Mouse (Mus musculus) brain, embryonic 14.5 days (tissue): ENCODE measurements around the gene Sulf2. TPM values are rescaled to one million over a fixed set of nuclear protein-coding genes. Genes with fewer than 3 reads are reported as not detected.

Experiments
- DNase-seq: peaks from one replicate; pipeline ENCODE4 v3.0.0-alpha.2; 2011; ENCODE audit warnings: low read depth
- CTCF ChIP-seq: fragments of 200-500 bp; IDR thresholded peaks from 2 replicates; pipeline ENCODE4 v1.5.1; 2012; ENCODE audit warnings: inconsistent platforms, mild to moderate bottlenecking, moderate library complexity, borderline replicate concordance; ENCODE audit not compliant: insufficient read depth, insufficient read length; ENCODE audit errors: extremely low read depth
- POLR2A ChIP-seq: fragments of 200-500 bp; IDR thresholded peaks from 2 replicates; pipeline ENCODE4 v1.6.1; 2012; ENCODE audit warnings: mild to moderate bottlenecking, inconsistent platforms, borderline replicate concordance; ENCODE audit not compliant: poor library complexity, insufficient read depth, insufficient read length, severe bottlenecking; ENCODE audit errors: extremely low read depth
- polyA plus RNA-seq: library from polyadenylated mRNA; depleted of rRNA; stranded (reverse); fragments of >200 nt; gene quantifications from 2 replicates; pipeline ENCODE4 v1.2.3, GENCODE M21; 2012

The Sulf2 gene
- polyA plus RNA-seq, 1 experiment = 170 TPM

DNA sequence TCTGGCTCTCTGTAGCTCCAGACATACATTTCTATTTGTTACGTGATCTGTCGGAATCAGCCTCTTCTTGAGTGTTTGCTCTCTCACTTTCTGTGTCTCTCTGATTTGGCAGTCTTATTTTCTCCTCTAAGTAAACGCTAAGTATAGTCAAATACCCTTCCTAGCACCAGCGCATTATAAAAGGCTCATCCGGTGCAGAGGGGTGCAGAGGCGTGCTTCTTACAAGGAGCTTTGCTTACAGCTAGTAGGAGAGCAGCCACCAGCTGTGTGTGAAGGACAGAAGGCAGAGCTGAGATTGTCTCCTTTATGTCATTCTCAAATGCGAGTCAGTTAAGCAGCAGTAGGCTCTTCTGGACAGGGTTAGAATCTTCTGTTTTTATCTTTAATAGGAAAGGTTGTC is 103.5 kb downstream of the Sulf2 start:
- TF ChIP-seq CTCF = no peak
- no peak for TF ChIP-seq POLR2A
- no peak for DNase-seq

DNA sequence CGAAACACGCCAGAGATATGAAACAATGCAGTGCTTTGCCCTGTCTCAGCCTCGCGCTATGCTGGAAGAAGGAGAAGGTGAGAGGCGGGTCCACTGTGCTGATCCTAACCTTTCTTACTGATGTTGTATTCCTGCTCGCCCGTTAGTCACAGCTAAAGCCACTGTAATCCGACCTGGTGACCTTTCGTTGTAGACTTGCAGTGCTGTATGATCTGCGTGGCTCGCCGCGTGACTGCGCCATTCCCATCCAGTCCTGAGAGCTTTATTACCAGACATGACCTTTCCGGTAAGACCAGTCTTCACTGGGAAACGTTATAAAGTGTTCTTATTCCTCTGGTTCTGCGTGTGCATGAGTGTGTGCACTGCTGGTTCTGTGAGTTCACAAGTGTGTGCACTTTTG is 104.0 kb downstream of the Sulf2 start:
- no peak for TF ChIP-seq CTCF
- TF ChIP-seq POLR2A = no peak
- no peak for DNase-seq

DNA sequence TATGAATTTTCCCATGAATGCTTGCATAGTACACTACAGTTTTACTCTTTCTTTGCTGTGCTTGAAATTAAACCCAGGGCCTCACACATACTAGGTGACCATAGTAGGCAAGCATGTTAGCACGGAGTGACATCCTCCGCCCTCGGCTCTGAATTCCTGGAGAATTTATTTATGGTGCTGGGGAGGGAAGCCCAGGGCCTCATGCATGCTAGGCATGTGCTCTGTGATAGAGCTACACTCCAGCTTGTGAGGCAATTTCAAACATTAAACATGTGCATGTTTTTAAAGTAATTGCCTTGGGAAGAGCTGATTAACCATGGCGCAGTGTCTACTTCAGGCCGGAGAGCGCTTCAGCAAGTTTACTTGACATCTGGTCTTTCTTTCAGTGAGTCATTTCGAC is 106.6 kb downstream of the Sulf2 start:
- DNase-seq = no peak
- TF ChIP-seq CTCF (no peak), POLR2A (no peak)

DNA sequence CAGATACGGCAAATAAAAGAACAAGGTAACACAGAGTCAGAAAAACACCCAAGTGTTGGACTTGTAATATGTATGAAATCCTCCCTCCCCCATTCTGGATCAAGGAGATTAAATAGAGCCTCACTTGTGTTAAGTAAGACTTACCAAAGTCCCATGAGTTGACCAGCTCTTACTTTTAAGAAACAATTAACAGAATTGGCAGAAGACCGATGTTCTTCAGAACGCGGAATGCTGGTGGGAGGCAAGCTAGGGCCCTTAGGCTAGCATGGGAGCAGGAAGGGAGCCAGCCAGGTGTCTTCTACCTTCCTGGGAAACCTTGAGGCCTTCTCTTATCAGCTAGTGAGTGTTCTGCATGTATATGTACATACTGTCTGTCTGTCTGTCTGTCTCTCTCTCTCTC is 107.5 kb downstream of the Sulf2 start:
- no peak for TF ChIP-seq POLR2A
- no peak for DNase-seq

GRCm38 (mm10) chr2:166045549-166046501 is 109.6 kb downstream of the Sulf2 start:
- peak; percentile 56 for DNase-seq
- TF ChIP-seq POLR2A = no peak
- peak; percentile 79; the same call in 1 of the 2 replicates for TF ChIP-seq CTCF

GRCm38 (mm10) chr2:166045006-166045405 is 110.5 kb downstream of the Sulf2 start:
- no peak for DNase-seq
- TF ChIP-seq CTCF (no peak), POLR2A (no peak)

GRCm38 (mm10) chr2:166042542-166042941 is 112.9 kb downstream of the Sulf2 start:
- TF ChIP-seq CTCF = no peak
- TF ChIP-seq POLR2A = no peak
- DNase-seq = no peak

DNA sequence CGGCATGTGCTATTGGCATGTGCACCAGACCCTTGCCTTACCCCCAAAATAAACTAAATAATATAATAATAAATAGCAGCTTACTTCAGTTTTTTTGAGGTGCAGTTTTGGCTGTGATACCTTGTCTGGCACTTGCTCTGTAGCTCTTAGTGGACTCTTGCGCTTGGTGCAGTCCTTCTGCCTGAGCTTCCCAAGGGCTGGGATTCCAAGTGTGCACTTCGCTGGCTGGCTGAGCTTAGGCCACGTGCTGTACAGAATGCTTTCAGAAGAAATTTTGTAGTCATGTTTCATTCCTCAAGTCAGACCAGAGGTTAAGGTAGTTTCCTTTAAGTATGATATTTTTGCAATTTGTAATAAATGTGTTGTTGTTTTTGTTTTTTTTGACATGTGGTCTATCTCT is 115.8 kb downstream of the Sulf2 start:
- DNase-seq = no peak
- TF ChIP-seq CTCF (no peak), POLR2A (no peak)

- TF ChIP-seq CTCF (peak; percentile 46; the same call in 1 of the 2 replicates), POLR2A (no peak)
- DNase-seq = peak; percentile 42
Observed at GRCm38 (mm10) chr2:166035725-166036124, 119.7 kb downstream of the Sulf2 start.

- TF ChIP-seq CTCF (no peak), POLR2A (no peak)
- no peak for DNase-seq
Observed at GRCm38 (mm10) chr2:166034967-166035490, 120.4 kb downstream of the Sulf2 start.

GRCm38 (mm10) chr2:166032628-166033027 is 122.8 kb downstream of the Sulf2 start:
- TF ChIP-seq POLR2A = no peak
- TF ChIP-seq CTCF = no peak
- no peak for DNase-seq

DNA sequence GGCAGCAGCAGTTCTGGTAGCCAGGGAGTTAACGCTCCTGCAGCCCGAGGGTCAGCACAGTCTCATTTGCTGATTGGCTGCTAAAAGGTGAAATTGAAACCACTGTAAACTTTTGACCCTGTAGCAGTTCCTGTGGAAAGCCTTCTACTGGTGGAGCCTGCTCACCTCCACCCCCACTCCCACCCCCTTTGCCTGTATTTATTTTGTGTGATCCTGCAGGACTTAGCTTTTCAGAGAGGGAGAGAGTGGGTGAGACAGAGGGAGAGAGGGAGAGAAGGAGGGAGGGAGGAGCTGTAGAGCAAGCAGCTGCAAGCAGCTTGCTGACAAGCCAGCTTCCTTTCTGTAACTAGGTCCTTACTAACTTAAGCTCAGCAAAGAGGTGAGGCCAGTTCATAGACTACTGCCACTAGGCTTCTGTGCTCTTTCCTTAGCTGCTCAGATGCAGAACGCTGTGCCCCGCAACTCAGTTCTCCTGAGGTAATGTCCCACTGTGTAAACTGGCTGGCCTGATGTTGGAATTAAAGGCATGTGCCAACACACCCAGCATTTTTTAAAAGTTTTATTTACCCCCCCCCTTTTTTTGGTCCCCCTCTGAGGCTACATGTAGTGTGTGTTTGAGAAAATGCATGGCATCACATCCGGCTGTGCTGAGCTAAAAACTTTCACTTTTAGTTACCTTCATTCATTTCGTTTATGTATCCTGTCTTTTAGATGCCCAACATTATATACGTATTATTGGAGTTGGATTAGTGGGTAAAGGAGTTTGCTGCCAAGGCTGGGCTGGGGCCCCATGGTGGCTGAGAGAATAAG is 124.1 kb downstream of the Sulf2 start:
- peak; percentile 78 for DNase-seq
- TF ChIP-seq POLR2A (no peak), CTCF (no peak)

- TF ChIP-seq CTCF = no peak
- DNase-seq = peak; percentile 38
Observed at GRCm38 (mm10) chr2:166030256-166030995, 125.0 kb downstream of the Sulf2 start.

DNA sequence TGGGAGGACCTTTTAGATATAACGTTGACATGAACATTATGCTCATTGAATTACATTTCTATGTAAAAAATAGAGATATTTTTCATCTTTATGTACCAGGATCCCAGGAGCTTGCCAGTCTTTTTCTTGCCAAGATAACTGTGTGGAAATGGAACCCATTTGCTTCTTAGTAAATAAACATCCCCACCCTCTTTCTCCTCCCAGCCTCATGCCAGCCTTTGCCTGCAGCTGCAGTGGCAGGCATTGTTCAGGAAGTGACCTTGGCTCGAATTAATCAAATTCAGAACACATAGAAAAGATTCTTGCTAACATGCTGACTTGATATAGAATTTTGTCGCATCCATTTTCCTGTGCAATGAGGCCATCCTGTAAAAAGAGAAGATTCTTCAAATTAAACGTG is 126.2 kb downstream of the Sulf2 start:
- DNase-seq = peak; percentile 69
- no peak for TF ChIP-seq CTCF
- no peak for TF ChIP-seq POLR2A
